Mouse (Mus musculus) megakaryocyte, embryonic 14.5 days (primary cell): ENCODE measurements around the gene Pax8.

Source experiments
- FLI1 ChIP-seq: IDR thresholded peaks from 2 replicates; pipeline ENCODE4 v1.6.1; 2012; ENCODE audit warnings: low read length, inconsistent platforms, mixed read lengths
- GATA1 ChIP-seq: IDR thresholded peaks from 3 replicates; pipeline ENCODE4 v1.6.1; 2012; ENCODE audit warnings: mixed read lengths, low read length, inconsistent platforms, borderline replicate concordance

DNA sequence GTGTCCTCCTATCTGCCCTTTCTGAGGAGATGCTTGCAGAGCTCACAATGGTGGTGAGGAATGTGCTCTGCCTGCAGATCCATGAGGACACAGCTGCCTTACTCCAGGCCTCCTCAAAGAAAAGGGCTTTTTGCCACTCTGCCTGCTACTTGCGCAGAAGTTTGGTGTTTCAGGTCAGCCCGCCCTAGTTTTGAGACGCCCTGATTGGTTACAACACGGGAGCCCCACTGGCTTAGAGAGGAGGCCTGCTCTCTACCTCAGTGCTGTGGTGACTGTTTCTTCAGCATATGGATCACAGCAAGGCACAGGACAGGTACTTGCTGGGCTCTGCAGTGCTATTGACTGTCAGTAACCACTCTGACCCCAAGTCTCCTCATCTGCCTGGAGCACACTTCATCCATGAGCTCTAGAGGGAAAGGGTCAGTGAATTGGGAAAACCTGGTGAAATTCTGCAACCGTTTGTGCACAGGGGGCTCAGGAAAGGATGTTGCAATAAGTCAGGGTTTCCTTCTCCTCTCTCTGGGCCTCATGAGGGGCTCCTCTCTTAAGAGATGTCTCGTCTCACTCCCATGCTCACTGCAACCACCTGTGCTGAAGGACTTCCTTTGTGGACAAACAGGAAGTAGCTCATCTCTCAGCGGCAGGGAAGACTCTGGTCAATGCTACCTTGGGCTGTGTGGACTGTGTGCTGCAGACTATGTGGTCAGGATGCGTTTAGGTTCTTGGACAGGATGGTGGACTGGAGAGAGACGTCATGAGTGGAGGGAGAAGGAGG, 92.8 kb downstream of the Pax8 start:
- TF ChIP-seq GATA1 (no peak), FLI1 (no peak)
